Mouse (Mus musculus) liver, embryonic 14.5 days (tissue): ENCODE data around the gene Aqp7. TPM values are rescaled to one million over a fixed set of nuclear protein-coding genes. Genes with fewer than 3 reads are reported as not detected.

Experiments
- ATAC-seq: fragments of 200-750 bp; cut with Nextera tagmentation; 2 replicates; pipeline ENCODE4 v1.8.0; 2017; ENCODE audit warnings: moderate number of reproducible peaks, mild to moderate bottlenecking, moderate library complexity; ENCODE audit not compliant: insufficient read depth
- DNase-seq, 3 experiments: peaks; one replicate each; pipeline ENCODE4 v3.0.0-alpha.2; 2012 to 2013; ENCODE audit warnings: low read depth in 3 of 3, low spot score in 3 of 3
- H3K27ac ChIP-seq: fragments of 300-500 bp; sonication (generic); 2 replicates; pipeline ENCODE4 v1.5.1; 2014; ENCODE audit warnings: moderate library complexity, mild to moderate bottlenecking, control low read depth, inconsistent platforms
- H3K27me3 ChIP-seq: fragments of 300-500 bp; sonication (generic); 2 replicates; pipeline ENCODE4 v1.6.1; 2014; ENCODE audit warnings: mild to moderate bottlenecking, low read length, moderate library complexity; ENCODE audit not compliant: control insufficient read depth, insufficient read depth
- H3K36me3 ChIP-seq: fragments of 300-500 bp; sonication (generic); replicated peaks from 2 replicates; pipeline ENCODE4 v1.6.1; 2014; ENCODE audit warnings: low read depth; ENCODE audit not compliant: control insufficient read depth, insufficient read depth
- H3K4me1 ChIP-seq, 2 experiments: fragments of 200-500 bp in 1 of 2; fragments of 300-500 bp in 1 of 2; sonication (generic) in 1 of 2; replicated peaks; 2 replicates each; pipeline ENCODE4 v1.6.1; 2012 to 2014; ENCODE audit warnings: antibody characterized with exemption in 1 of 2, inconsistent platforms in 1 of 2, low read length in 1 of 2; ENCODE audit not compliant: control insufficient read depth in 2 of 2, insufficient read depth in 2 of 2
- H3K4me2 ChIP-seq: fragments of 300-500 bp; sonication (generic); 2 replicates; pipeline ENCODE4 v1.6.1; 2014; ENCODE audit warnings: low read depth, mild to moderate bottlenecking, control low read depth, moderate library complexity
- H3K4me3 ChIP-seq, 2 experiments: fragments of 200-500 bp in 1 of 2; fragments of 300-500 bp in 1 of 2; sonication (generic) in 1 of 2; 2 replicates each; pipeline ENCODE4 v1.5.1; 2012 to 2014; ENCODE audit warnings: low read depth in 2 of 2, low read length in 2 of 2, mild to moderate bottlenecking in 2 of 2, control low read depth in 1 of 2, inconsistent platforms in 1 of 2, moderate library complexity in 1 of 2; ENCODE audit not compliant: insufficient read depth in 1 of 2
- H3K9ac ChIP-seq: fragments of 300-500 bp; sonication (generic); replicated peaks from 2 replicates; pipeline ENCODE4 v1.6.1; 2014; ENCODE audit warnings: mild to moderate bottlenecking, control low read depth, moderate library complexity
- H3K9me3 ChIP-seq: fragments of 300-500 bp; sonication (generic); 2 replicates; pipeline ENCODE4 v1.6.1; 2016; ENCODE audit warnings: low read length, mixed read lengths; ENCODE audit not compliant: control insufficient read depth
- CTCF ChIP-seq: IDR thresholded peaks from 2 replicates; pipeline ENCODE4 v1.5.1; 2016; ENCODE audit warnings: antibody characterized with exemption, low read depth, control low read depth
- EP300 ChIP-seq: IDR thresholded peaks from 2 replicates; pipeline ENCODE4 v1.6.1; 2016; ENCODE audit warnings: antibody characterized with exemption, low read depth
- WGBS: fragments of 180-500 bp; shearing (Covaris S2); extraction: QIAGEN DNeasy Blood & Tissue Kit; methylation state at CpG from one replicate; pipeline ENCODE4 v1.1.7; 2014; ENCODE audit not compliant: insufficient replicate concordance; 5-methylcytosine and 5-hydroxymethylcytosine counted together
- polyA plus RNA-seq, 2 experiments: library from polyadenylated mRNA; depleted of rRNA in 1 of 2; stranded (reverse) in 1 of 2; unstranded in 1 of 2; fragments of >200 nt; fragmentation: Nextera tagmentation in 1 of 2; extraction: Ambion mirVana in 1 of 2; gene quantifications; 2 replicates each; pipeline versions ENCODE4 v1.2.1 to v1.2.3; 2012 to 2014

The Aqp7 gene
- polyA plus RNA-seq, 2 experiments, result 0.50 to 1.1 TPM

GRCm38 (mm10) chr4:41021094-41021493, 26.8 kb downstream of the Aqp7 start:
- Histone ChIP-seq H3K4me2 (no peak overlapping the region), H3K4me1 (peaks cover 5 to 6% of the 10 kb centered on the region in 2 experiments; a peak in 3 of 4 replicates), H3K36me3 (peaks cover 12% of the 10 kb centered on the region), H3K27ac (no peak overlapping the region), H3K4me3 (no peak overlapping the region), H3K9me3 (no peaks in the 10 kb centered on the region), H3K27me3 (no peaks in the 10 kb centered on the region), H3K9ac (no peak overlapping the region)
- 79% methylated on average over 5 of the region's 5 CpGs for WGBS
- DNase-seq (no peak), ATAC-seq (no peak)
- peak; percentile 58 for TF ChIP-seq CTCF
- TF ChIP-seq EP300, result no peak

DNA sequence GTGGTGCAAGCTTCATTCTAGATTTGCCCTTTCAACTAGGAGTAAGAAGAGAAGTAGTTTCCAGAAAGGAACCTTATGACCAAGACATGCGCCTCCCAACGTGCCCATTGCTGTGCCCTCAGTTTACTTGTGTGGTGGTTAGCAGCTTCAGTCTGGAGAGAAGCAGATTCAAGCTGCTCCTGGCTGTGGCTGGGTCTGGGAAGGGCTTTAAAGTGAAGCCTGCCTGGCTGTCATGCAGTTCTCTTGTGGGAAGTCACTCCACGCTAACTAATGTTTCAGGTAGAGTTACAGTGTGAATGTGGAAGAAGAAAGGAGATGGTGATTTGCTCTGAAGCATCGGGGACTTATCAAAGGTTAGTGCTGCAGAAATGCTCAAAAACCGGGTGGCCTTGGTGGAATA, 32.1 kb downstream of the Aqp7 start:
- Histone ChIP-seq H3K36me3 (peaks cover 22% of the 10 kb centered on the region), H3K4me3 (no peak overlapping the region), H3K9me3 (no peaks in the 10 kb centered on the region), H3K4me2 (no peak overlapping the region), H3K27me3 (no peaks in the 10 kb centered on the region), H3K4me1 (peaks cover 11 to 14% of the 10 kb centered on the region in 2 experiments), H3K27ac (no peak overlapping the region), H3K9ac (no peak overlapping the region)
- DNase-seq, result no peak
- TF ChIP-seq CTCF (no peak), EP300 (no peak)
- ATAC-seq, result no peak
- WGBS, result 87% methylated on average over 5 of the region's 5 CpGs

- Histone ChIP-seq H3K36me3 (peaks cover 39% of the 10 kb centered on the region), H3K9me3 (no peaks in the 10 kb centered on the region), H3K4me3 (no peak overlapping the region), H3K27ac (peak overlapping the region; percentile 30), H3K27me3 (no peaks in the 10 kb centered on the region), H3K4me1 (peaks cover 11 to 14% of the 10 kb centered on the region in 2 experiments), H3K9ac (peak overlapping the region; percentile 31), H3K4me2 (peak overlapping the region; percentile 37)
- ATAC-seq, result peak; percentile 79
- peak; percentile 18 to 39 (median 28) for DNase-seq
- WGBS, result 9% methylated on average over 3 of the region's 3 CpGs
- TF ChIP-seq CTCF (no peak), EP300 (0 out of 2 replicates have a peak, but pooled peaks have one; percentile 25)
Measured at GRCm38 (mm10) chr4:41013351-41013750, 34.6 kb downstream of the Aqp7 start.

DNA sequence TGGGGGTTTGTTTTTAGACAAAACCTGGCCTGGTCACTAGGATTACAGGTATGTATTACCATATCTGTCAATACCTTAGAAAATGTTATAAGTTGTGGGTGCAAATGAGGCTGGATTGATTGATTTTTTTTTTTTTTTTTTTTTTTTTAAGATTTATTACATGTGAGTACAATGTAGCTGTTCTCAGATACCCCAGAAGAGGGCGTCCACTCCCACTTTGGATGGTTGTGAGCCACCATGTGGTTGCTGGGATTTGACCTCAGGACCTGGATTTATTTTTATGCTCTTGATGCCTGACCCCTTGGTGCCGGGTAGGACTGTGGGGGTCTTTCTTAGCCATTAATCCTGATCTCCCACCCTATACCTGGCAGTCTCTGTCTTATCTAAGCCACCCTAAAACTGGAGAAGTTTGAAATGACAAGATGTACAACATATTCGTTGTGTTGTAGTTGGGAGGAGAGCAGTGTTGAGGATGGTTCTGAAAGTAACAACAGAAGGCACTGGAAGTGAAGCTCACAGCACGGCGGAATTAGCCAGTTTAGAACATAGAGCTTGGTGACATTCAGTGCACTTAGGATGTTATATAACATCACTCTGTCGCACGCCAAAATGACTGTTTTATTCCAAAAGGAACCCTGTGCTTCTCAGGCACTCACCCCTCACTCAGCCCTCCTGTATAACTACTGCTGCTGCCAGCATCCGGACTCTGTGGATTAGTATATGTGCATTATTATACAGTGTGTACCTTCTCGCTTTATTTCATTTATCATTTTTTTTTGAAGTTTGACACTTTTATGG, 46.9 kb downstream of the Aqp7 start:
- WGBS, result 84% methylated on average over 9 of the region's 9 CpGs
- peak in 1 of 3 experiments; percentile 10 for DNase-seq
- H3K27ac ChIP-seq, result no peak overlapping the region
- no peak overlapping the region for H3K4me3 ChIP-seq
- peaks cover 75% of the 10 kb centered on the region for H3K36me3 ChIP-seq
- H3K4me1 ChIP-seq, result peaks cover 3 to 19% of the 10 kb centered on the region in 2 experiments; a peak in 3 of 4 replicates
- no peaks in the 10 kb centered on the region for H3K27me3 ChIP-seq
- no peaks in the 10 kb centered on the region for H3K9me3 ChIP-seq
- no peak for ATAC-seq
- H3K9ac ChIP-seq, result no peak overlapping the region
- no peak for TF ChIP-seq EP300
- TF ChIP-seq CTCF, result peak; percentile 24
- no peak overlapping the region for H3K4me2 ChIP-seq

GRCm38 (mm10) chr4:41000271-41000670, 47.7 kb downstream of the Aqp7 start:
- no peak overlapping the region for H3K9ac ChIP-seq
- H3K9me3 ChIP-seq, result no peaks in the 10 kb centered on the region
- peaks cover 3 to 23% of the 10 kb centered on the region in 2 experiments; a peak in 3 of 4 replicates for H3K4me1 ChIP-seq
- H3K27ac ChIP-seq, result no peak overlapping the region
- DNase-seq (no peak), ATAC-seq (no peak)
- H3K4me3 ChIP-seq, result no peak overlapping the region
- no peak overlapping the region for H3K4me2 ChIP-seq
- peaks cover 81% of the 10 kb centered on the region for H3K36me3 ChIP-seq
- TF ChIP-seq EP300 (no peak), CTCF (no peak)
- WGBS, result 46% methylated on average over 1 of the region's 1 CpGs
- no peaks in the 10 kb centered on the region for H3K27me3 ChIP-seq
